Mouse (Mus musculus): ENCODE data around the gene Gm21865. TPM values are rescaled to one million over a fixed set of nuclear protein-coding genes. Genes with fewer than 3 reads are reported as not detected.
"Not testable (repeated sequence)": the region's sequence is repeated elsewhere in the genome, so short reads cannot be mapped to it uniquely, and the experiment has no call there.

The Gm21865 gene
- not detected in 2 replicates for polyA plus RNA-seq (2011; ENCODE audit: insufficient read length, low read depth, missing spikeins)

GRCm38 (mm10) chrY:40316803-40317202, at the start of gene Gm21865:
Gene Gm21865, minus strand, starts transcription at chrY:40316903.
- H3K4me3 ChIP-seq (ENCODE audit: insufficient read depth, low read length); H3K27ac ChIP-seq (ENCODE audit: insufficient read depth, low read length); H3K4me1 ChIP-seq (ENCODE audit: control insufficient read depth, insufficient read depth, low read length): not testable (repeated sequence)

Other genes starting within 250 kb of the Gm21865 start
- gene Gm21882, start 64.6 kb upstream of the Gm21865 start, polyA plus RNA-seq (2011; ENCODE audit: insufficient read length, low read depth, missing spikeins), result not detected in 2 replicates